Mouse (Mus musculus) bone marrow macrophage, adult 2 months (primary cell): ENCODE measurements around the gene Rps8.

Source experiments
- CTCF ChIP-seq: IDR thresholded peaks from 2 replicates; pipeline ENCODE4 v1.5.1; 2012; ENCODE audit warnings: low read depth, mild to moderate bottlenecking, low read length, moderate library complexity
- POLR2A ChIP-seq: IDR thresholded peaks from 2 replicates; pipeline ENCODE4 v1.6.1; 2012; ENCODE audit warnings: mild to moderate bottlenecking, low read depth, low read length, borderline replicate concordance

DNA sequence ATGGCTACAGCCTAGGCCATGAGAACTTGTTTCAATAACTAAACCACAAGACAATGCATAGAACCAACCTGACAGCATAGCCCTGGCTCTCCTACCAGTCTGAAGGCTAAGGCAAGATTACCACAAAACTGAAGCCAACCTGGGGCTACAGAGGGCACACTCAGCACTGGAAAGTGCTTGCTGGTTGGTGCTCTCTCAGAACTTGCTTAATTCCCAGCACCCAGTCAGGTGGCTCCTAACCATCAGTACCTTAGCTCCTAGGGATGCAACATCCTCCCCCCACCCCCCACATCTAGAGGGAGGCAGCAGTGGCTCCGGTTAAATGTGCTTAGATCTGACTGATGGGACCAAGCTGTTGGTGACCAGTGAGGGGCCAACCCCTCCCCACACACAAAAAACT, 4.6 kb downstream of the Rps8 start:
- no peak for TF ChIP-seq POLR2A
- TF ChIP-seq CTCF, result no peak
